Mouse (Mus musculus) liver, embryonic 14.5 days (tissue): ENCODE results near the gene C1qtnf9. TPM values are rescaled to one million over a fixed set of nuclear protein-coding genes. Genes with fewer than 3 reads are reported as not detected.

Experiments used
- ATAC-seq: fragments of 200-750 bp; cut with Nextera tagmentation; 2 replicates; pipeline ENCODE4 v1.8.0; 2017; ENCODE audit warnings: moderate number of reproducible peaks, mild to moderate bottlenecking, moderate library complexity; ENCODE audit not compliant: insufficient read depth
- DNase-seq, 3 experiments: peaks; one replicate each; pipeline ENCODE4 v3.0.0-alpha.2; 2012 to 2013; ENCODE audit warnings: low read depth in 3 of 3, low spot score in 3 of 3
- H3K27ac ChIP-seq: fragments of 300-500 bp; sonication (generic); 2 replicates; pipeline ENCODE4 v1.5.1; 2014; ENCODE audit warnings: moderate library complexity, mild to moderate bottlenecking, control low read depth, inconsistent platforms
- H3K27me3 ChIP-seq: fragments of 300-500 bp; sonication (generic); 2 replicates; pipeline ENCODE4 v1.6.1; 2014; ENCODE audit warnings: mild to moderate bottlenecking, low read length, moderate library complexity; ENCODE audit not compliant: control insufficient read depth, insufficient read depth
- H3K36me3 ChIP-seq: fragments of 300-500 bp; sonication (generic); replicated peaks from 2 replicates; pipeline ENCODE4 v1.6.1; 2014; ENCODE audit warnings: low read depth; ENCODE audit not compliant: control insufficient read depth, insufficient read depth
- H3K4me1 ChIP-seq, 2 experiments: fragments of 200-500 bp in 1 of 2; fragments of 300-500 bp in 1 of 2; sonication (generic) in 1 of 2; replicated peaks; 2 replicates each; pipeline ENCODE4 v1.6.1; 2012 to 2014; ENCODE audit warnings: antibody characterized with exemption in 1 of 2, inconsistent platforms in 1 of 2, low read length in 1 of 2; ENCODE audit not compliant: control insufficient read depth in 2 of 2, insufficient read depth in 2 of 2
- H3K4me2 ChIP-seq: fragments of 300-500 bp; sonication (generic); 2 replicates; pipeline ENCODE4 v1.6.1; 2014; ENCODE audit warnings: low read depth, mild to moderate bottlenecking, control low read depth, moderate library complexity
- H3K4me3 ChIP-seq, 2 experiments: fragments of 200-500 bp in 1 of 2; fragments of 300-500 bp in 1 of 2; sonication (generic) in 1 of 2; 2 replicates each; pipeline ENCODE4 v1.5.1; 2012 to 2014; ENCODE audit warnings: low read depth in 2 of 2, low read length in 2 of 2, mild to moderate bottlenecking in 2 of 2, control low read depth in 1 of 2, inconsistent platforms in 1 of 2, moderate library complexity in 1 of 2; ENCODE audit not compliant: insufficient read depth in 1 of 2
- H3K9ac ChIP-seq: fragments of 300-500 bp; sonication (generic); replicated peaks from 2 replicates; pipeline ENCODE4 v1.6.1; 2014; ENCODE audit warnings: mild to moderate bottlenecking, control low read depth, moderate library complexity
- H3K9me3 ChIP-seq: fragments of 300-500 bp; sonication (generic); 2 replicates; pipeline ENCODE4 v1.6.1; 2016; ENCODE audit warnings: low read length, mixed read lengths; ENCODE audit not compliant: control insufficient read depth
- CTCF ChIP-seq: IDR thresholded peaks from 2 replicates; pipeline ENCODE4 v1.5.1; 2016; ENCODE audit warnings: antibody characterized with exemption, low read depth, control low read depth
- EP300 ChIP-seq: IDR thresholded peaks from 2 replicates; pipeline ENCODE4 v1.6.1; 2016; ENCODE audit warnings: antibody characterized with exemption, low read depth
- WGBS: fragments of 180-500 bp; shearing (Covaris S2); extraction: QIAGEN DNeasy Blood & Tissue Kit; methylation state at CpG from one replicate; pipeline ENCODE4 v1.1.7; 2014; ENCODE audit not compliant: insufficient replicate concordance; 5-methylcytosine and 5-hydroxymethylcytosine counted together
- polyA plus RNA-seq, 2 experiments: library from polyadenylated mRNA; depleted of rRNA in 1 of 2; stranded (reverse) in 1 of 2; unstranded in 1 of 2; fragments of >200 nt; fragmentation: Nextera tagmentation in 1 of 2; extraction: Ambion mirVana in 1 of 2; gene quantifications; 2 replicates each; pipeline versions ENCODE4 v1.2.1 to v1.2.3; 2012 to 2014

C1qtnf9 gene
- polyA plus RNA-seq, 2 experiments = 0.18 TPM; not detected in 1

DNA sequence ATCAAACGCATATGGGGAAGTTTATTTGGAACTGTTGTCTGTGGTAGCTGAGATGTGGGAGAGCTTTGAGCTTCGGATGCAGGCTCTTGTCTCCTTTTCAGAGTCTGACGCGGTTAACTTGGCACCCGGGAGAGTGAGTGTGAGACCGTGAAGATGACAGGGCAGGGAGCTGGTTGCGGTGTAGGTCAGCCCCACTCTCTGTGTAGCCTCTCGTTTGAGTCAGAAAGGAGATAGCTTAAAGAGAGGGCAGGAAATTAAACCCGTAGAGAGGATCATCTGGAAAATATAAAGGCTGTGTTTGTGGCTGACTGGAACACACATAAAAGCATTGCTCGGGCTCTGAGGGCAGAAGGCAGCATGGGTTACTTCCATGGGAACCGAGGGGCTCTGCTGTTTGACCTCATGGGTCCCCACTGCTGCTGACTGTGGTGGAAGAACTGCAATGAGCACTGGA lies 39.0 kb downstream of the C1qtnf9 start:
- no peaks in the 10 kb centered on the region for H3K9me3 ChIP-seq
- no peaks in the 10 kb centered on the region for H3K27me3 ChIP-seq
- 67% methylated on average over 11 of the region's 11 CpGs for WGBS
- TF ChIP-seq EP300 (no peak), CTCF (no peak)
- H3K9ac ChIP-seq = no peak overlapping the region
- DNase-seq (no peak), ATAC-seq (no peak)
- no peaks in the 10 kb centered on the region for H3K4me1 ChIP-seq
- no peak overlapping the region for H3K4me2 ChIP-seq
- H3K36me3 ChIP-seq = no peaks in the 10 kb centered on the region
- no peak overlapping the region for H3K4me3 ChIP-seq
- no peak overlapping the region for H3K27ac ChIP-seq

DNA sequence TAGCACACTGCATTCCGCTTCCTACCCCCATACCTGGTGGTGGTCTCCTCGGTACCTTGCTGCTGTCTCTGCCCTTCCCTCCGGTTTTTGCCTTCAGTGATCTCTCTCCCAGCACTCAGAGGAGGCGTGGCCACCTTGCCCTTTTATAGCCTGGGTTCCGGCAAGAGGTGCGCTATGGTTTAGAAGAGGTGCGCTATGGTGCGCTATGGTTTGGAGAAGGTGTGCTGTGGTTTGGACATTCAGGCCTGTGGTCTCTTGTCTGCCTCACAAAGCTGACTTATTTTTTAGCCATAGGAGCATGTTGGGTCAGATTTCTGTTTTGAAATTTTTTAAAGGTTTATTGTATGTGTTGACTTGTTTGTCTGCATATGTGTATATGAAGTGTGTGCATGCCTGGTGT lies 41.9 kb downstream of the C1qtnf9 start:
- Histone ChIP-seq H3K4me1 (no peaks in the 10 kb centered on the region), H3K36me3 (no peaks in the 10 kb centered on the region), H3K27me3 (no peaks in the 10 kb centered on the region), H3K9me3 (no peaks in the 10 kb centered on the region), H3K4me2 (no peak overlapping the region), H3K9ac (no peak overlapping the region), H3K27ac (no peak overlapping the region), H3K4me3 (no peak overlapping the region)
- ATAC-seq (no peak), DNase-seq (no peak)
- TF ChIP-seq CTCF = no peak
- WGBS = 76% methylated on average over 8 of the region's 8 CpGs

DNA sequence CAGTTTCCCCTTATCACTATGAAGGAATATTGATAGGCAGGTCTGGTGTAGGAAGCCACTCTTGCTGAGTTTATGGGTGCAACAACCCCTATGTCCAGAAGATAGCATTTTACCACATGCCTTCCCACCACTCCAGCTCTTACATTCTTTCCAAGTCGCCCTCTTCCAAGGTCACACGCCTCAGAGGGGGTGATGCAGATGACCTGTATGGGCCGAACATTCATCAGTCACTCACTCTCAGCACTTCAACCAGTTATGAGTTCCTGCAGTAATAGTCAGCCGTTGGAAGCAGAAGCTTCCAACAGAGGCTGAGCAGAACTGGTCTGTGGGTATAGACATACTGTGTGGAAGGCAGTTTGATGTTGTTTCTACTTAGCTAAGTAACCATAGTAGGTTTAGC lies 43.6 kb downstream of the C1qtnf9 start:
- 66% methylated on average over 4 of the region's 4 CpGs for WGBS
- no peak for DNase-seq
- Histone ChIP-seq H3K36me3 (no peaks in the 10 kb centered on the region), H3K9me3 (no peaks in the 10 kb centered on the region), H3K4me1 (no peaks in the 10 kb centered on the region), H3K27ac (no peak overlapping the region), H3K27me3 (no peaks in the 10 kb centered on the region), H3K4me3 (no peak overlapping the region), H3K9ac (no peak overlapping the region), H3K4me2 (no peak overlapping the region)
- TF ChIP-seq CTCF (no peak), EP300 (no peak)
- ATAC-seq = no peak

GRCm38 (mm10) chr14:60815098-60815497 lies 47.2 kb downstream of the C1qtnf9 start:
- WGBS = 76% methylated on average over 5 of the region's 5 CpGs
- Histone ChIP-seq H3K27ac (no peak overlapping the region), H3K36me3 (no peaks in the 10 kb centered on the region), H3K4me1 (no peaks in the 10 kb centered on the region), H3K9ac (no peak overlapping the region), H3K27me3 (no peaks in the 10 kb centered on the region), H3K4me3 (no peak overlapping the region), H3K4me2 (no peak overlapping the region), H3K9me3 (no peaks in the 10 kb centered on the region)
- DNase-seq (no peak), ATAC-seq (no peak)
- no peak for TF ChIP-seq CTCF
- no peak for TF ChIP-seq EP300

DNA sequence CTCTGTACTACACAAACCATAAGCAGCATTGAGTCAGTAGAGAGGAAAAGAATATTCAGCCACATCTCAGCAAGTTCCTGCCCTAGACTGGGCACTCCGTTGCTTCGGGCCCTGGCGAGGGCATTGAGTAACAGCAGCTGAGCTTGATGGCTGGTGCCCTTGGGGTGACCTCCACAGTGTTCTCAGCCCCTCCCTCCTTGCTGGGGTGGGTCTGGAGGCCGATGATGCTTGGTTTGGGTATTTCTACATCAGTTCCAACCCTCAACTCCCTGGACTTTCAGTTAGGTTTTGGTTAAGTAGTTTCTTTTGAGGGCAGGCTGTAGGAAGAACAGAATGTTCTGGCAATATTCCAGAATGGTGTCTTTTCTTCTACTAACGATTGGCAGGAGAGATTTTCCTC lies 50.1 kb downstream of the C1qtnf9 start:
- no peak overlapping the region for H3K4me2 ChIP-seq
- no peaks in the 10 kb centered on the region for H3K36me3 ChIP-seq
- ATAC-seq = no peak
- H3K9me3 ChIP-seq = no peaks in the 10 kb centered on the region
- DNase-seq = no peak
- no peak overlapping the region for H3K4me3 ChIP-seq
- H3K27ac ChIP-seq = no peak overlapping the region
- H3K9ac ChIP-seq = no peak overlapping the region
- WGBS = 58% methylated on average over 5 of the region's 5 CpGs
- no peak for TF ChIP-seq EP300
- TF ChIP-seq CTCF = no peak
- H3K4me1 ChIP-seq = no peaks in the 10 kb centered on the region
- no peaks in the 10 kb centered on the region for H3K27me3 ChIP-seq

- ATAC-seq = no peak
- 78% methylated on average over 2 of the region's 2 CpGs for WGBS
Measured at GRCm38 (mm10) chr14:60830096-60830495, 62.2 kb downstream of the C1qtnf9 start.

More at GRCm38 (mm10) chr14:60830096-60830495, 62.2 kb downstream of the C1qtnf9 start:
- H3K27me3 ChIP-seq = no peaks in the 10 kb centered on the region
- no peak overlapping the region for H3K9ac ChIP-seq
- H3K4me3 ChIP-seq = no peak overlapping the region
- no peak overlapping the region for H3K4me2 ChIP-seq
- TF ChIP-seq CTCF = no peak
- TF ChIP-seq EP300 = no peak
- DNase-seq = no peak
- H3K36me3 ChIP-seq = no peaks in the 10 kb centered on the region; the same call in 1 of the 2 replicates
- no peak overlapping the region for H3K27ac ChIP-seq
- H3K9me3 ChIP-seq = no peaks in the 10 kb centered on the region
- H3K4me1 ChIP-seq = no peaks in the 10 kb centered on the region

Other genes with a start within 250 kb of the C1qtnf9 start
- 5.5 and 6.1 TPM in 2 replicates for gene Spata13, start 134.1 kb upstream of the C1qtnf9 start, polyA plus RNA-seq (2012; rRNA removed)
- 13.5 and 14.1 TPM in 2 replicates for gene Spata13, start 134.1 kb upstream of the C1qtnf9 start, polyA plus RNA-seq (2014; fragmentation: Nextera tagmentation; extraction: Ambion mirVana)
- 6.3 and 7.5 TPM in 2 replicates for gene Mipep, start 16.4 kb downstream of the C1qtnf9 start, polyA plus RNA-seq (2012; rRNA removed)
- 12.6 and 14.2 TPM in 2 replicates for gene Mipep, start 16.4 kb downstream of the C1qtnf9 start, polyA plus RNA-seq (2014; fragmentation: Nextera tagmentation; extraction: Ambion mirVana)